Mouse (Mus musculus) forebrain, embryonic 13.5 days (tissue): ENCODE measurements around the gene Zfp114. TPM values are rescaled to one million over a fixed set of nuclear protein-coding genes. Genes with fewer than 3 reads are reported as not detected.

Experiments
- ATAC-seq: fragments of 200-750 bp; cut with Nextera tagmentation; 2 replicates; pipeline ENCODE4 v1.8.0; 2017
- H3K27ac ChIP-seq: fragments of 300-500 bp; sonication (generic); 2 replicates; pipeline ENCODE4 v1.5.1; 2015; ENCODE audit warnings: inconsistent platforms, mild to moderate bottlenecking, moderate library complexity
- H3K27me3 ChIP-seq: fragments of 300-500 bp; sonication (generic); 2 replicates; pipeline ENCODE4 v1.6.1; 2015; ENCODE audit warnings: mild to moderate bottlenecking, inconsistent platforms
- H3K36me3 ChIP-seq: fragments of 300-500 bp; sonication (generic); 2 replicates; pipeline ENCODE4 v1.6.1; 2015; ENCODE audit warnings: mild to moderate bottlenecking, inconsistent platforms; ENCODE audit not compliant: poor library complexity, severe bottlenecking
- H3K4me1 ChIP-seq: fragments of 300-500 bp; sonication (generic); 2 replicates; pipeline ENCODE4 v1.6.1; 2015; ENCODE audit warnings: inconsistent platforms
- H3K4me2 ChIP-seq: fragments of 300-500 bp; sonication (generic); 2 replicates; pipeline ENCODE4 v1.6.1; 2015; ENCODE audit warnings: inconsistent platforms, mild to moderate bottlenecking, moderate library complexity
- H3K4me3 ChIP-seq: fragments of 300-500 bp; sonication (generic); 2 replicates; pipeline ENCODE4 v1.5.1; 2015; ENCODE audit warnings: mild to moderate bottlenecking, inconsistent platforms
- H3K9ac ChIP-seq: fragments of 300-500 bp; sonication (generic); 2 replicates; pipeline ENCODE4 v1.6.1; 2015; ENCODE audit warnings: mild to moderate bottlenecking, inconsistent platforms
- H3K9me3 ChIP-seq: fragments of 300-500 bp; sonication (generic); replicated peaks from 2 replicates; pipeline ENCODE4 v1.6.1; 2016; ENCODE audit warnings: inconsistent platforms
- WGBS: fragments of 180-500 bp; shearing (Covaris S2); methylation state at CpG from one replicate; pipeline ENCODE4 v1.1.7; 2015; 5-methylcytosine and 5-hydroxymethylcytosine counted together
- polyA plus RNA-seq: library from polyadenylated mRNA; unstranded; fragments of >200 nt; fragmentation: Nextera tagmentation; extraction: Ambion mirVana; gene quantifications from 2 replicates; pipeline ENCODE4 v1.2.1, GENCODE M21; 2015

The Zfp114 gene
- 8.4 and 8.8 TPM in 2 replicates for polyA plus RNA-seq

GRCm38 (mm10) chr7:24174618-24175336 is at the start of gene Zfp114:
Gene Zfp114 (plus strand): TSS chr7:24175060.
- Histone ChIP-seq H3K36me3 (no peaks in the 10 kb centered on the region), H3K9ac (peak within 1 kb of the TSS; percentile 63), H3K4me1 (no peaks in the 10 kb centered on the region; the same call in 1 of the 2 replicates), H3K9me3 (no peaks in the 10 kb centered on the region), H3K27me3 (no peaks in the 10 kb centered on the region), H3K27ac (no peak within 1 kb of the TSS), H3K4me3 (peak within 1 kb of the TSS; percentile 59), H3K4me2 (peak within 1 kb of the TSS; percentile 61)
- WGBS = 13% methylated on average over 23 of the region's 23 CpGs
- ATAC-seq = peak; percentile 96

- no peaks in the 10 kb centered on the region for H3K27me3 ChIP-seq
- WGBS = 20% methylated on average over 6 of the region's 6 CpGs
- H3K4me3 ChIP-seq = peak overlapping the region; percentile 74
- peak overlapping the region; percentile 79 for H3K4me2 ChIP-seq
- H3K9me3 ChIP-seq = no peaks in the 10 kb centered on the region
- H3K27ac ChIP-seq = peak overlapping the region; percentile 40; the same call in 1 of the 2 replicates
- peak overlapping the region; percentile 81 for H3K9ac ChIP-seq
- peaks cover 21% of the 10 kb centered on the region for H3K4me1 ChIP-seq
- peak; percentile 66 for ATAC-seq
- H3K36me3 ChIP-seq = peaks cover 29% of the 10 kb centered on the region
These were observed 41.4 kb upstream of the Zfp114 start for GRCm38 (mm10) chr7:24133425-24133995.

GRCm38 (mm10) chr7:24133996-24134828 is 40.6 kb upstream of the Zfp114 start, which contains the start of gene Zfp235:
Gene Zfp235 (plus strand): TSS chr7:24134169.
- Histone ChIP-seq H3K9me3 (no peaks in the 10 kb centered on the region), H3K4me2 (peak within 1 kb of the TSS; percentile 79), H3K27me3 (no peaks in the 10 kb centered on the region), H3K27ac (peak within 1 kb of the TSS; percentile 40; the same call in 1 of the 2 replicates), H3K36me3 (peaks cover 36% of the 10 kb centered on the region), H3K9ac (peak within 1 kb of the TSS; percentile 81), H3K4me1 (peaks cover 21% of the 10 kb centered on the region), H3K4me3 (peak within 1 kb of the TSS; percentile 74)
- peak; percentile 97 for ATAC-seq
- WGBS = 3% methylated on average over 32 of the region's 32 CpGs

- Histone ChIP-seq H3K9me3 (no peaks in the 10 kb centered on the region), H3K9ac (no peak overlapping the region), H3K4me1 (no peaks in the 10 kb centered on the region), H3K27me3 (no peaks in the 10 kb centered on the region), H3K36me3 (peaks cover 53% of the 10 kb centered on the region), H3K4me2 (no peak overlapping the region), H3K27ac (no peak overlapping the region), H3K4me3 (no peak overlapping the region)
- 91% methylated on average over 6 of the region's 6 CpGs for WGBS
- no peak for ATAC-seq
These were observed 32.3 kb upstream of the Zfp114 start for GRCm38 (mm10) chr7:24142566-24142965.

GRCm38 (mm10) chr7:24153272-24153671 is 21.6 kb upstream of the Zfp114 start:
- Histone ChIP-seq H3K36me3 (no peaks in the 10 kb centered on the region), H3K27me3 (no peaks in the 10 kb centered on the region), H3K9ac (no peak overlapping the region), H3K9me3 (0 out of 2 replicates have a peak, but pooled peaks cover under 1% of the 10 kb centered on the region), H3K4me1 (no peaks in the 10 kb centered on the region), H3K4me3 (no peak overlapping the region), H3K4me2 (no peak overlapping the region), H3K27ac (no peak overlapping the region)
- 27% methylated on average over 1 of the region's 1 CpGs for WGBS
- no peak for ATAC-seq

- Histone ChIP-seq H3K4me2 (no peak overlapping the region), H3K36me3 (no peaks in the 10 kb centered on the region), H3K27me3 (no peaks in the 10 kb centered on the region), H3K4me3 (no peak overlapping the region), H3K9ac (no peak overlapping the region), H3K27ac (no peak overlapping the region), H3K4me1 (no peaks in the 10 kb centered on the region; the same call in 1 of the 2 replicates), H3K9me3 (no peaks in the 10 kb centered on the region)
- ATAC-seq = no peak
- WGBS = 64% methylated on average over 4 of the region's 4 CpGs
These were observed 2.7 kb upstream of the Zfp114 start for GRCm38 (mm10) chr7:24172191-24172590.

- ATAC-seq = peak; percentile 31; the same call in 1 of the 2 replicates
- Histone ChIP-seq H3K4me2 (peak overlapping the region; percentile 61), H3K36me3 (no peaks in the 10 kb centered on the region), H3K4me1 (no peaks in the 10 kb centered on the region; the same call in 1 of the 2 replicates), H3K27ac (no peak overlapping the region), H3K9ac (peak overlapping the region; percentile 63), H3K9me3 (no peaks in the 10 kb centered on the region), H3K4me3 (peak overlapping the region; percentile 59), H3K27me3 (no peaks in the 10 kb centered on the region)
- WGBS = 57% methylated on average over 6 of the region's 6 CpGs
These were observed 464 bp downstream of the Zfp114 start for GRCm38 (mm10) chr7:24175337-24175711.

- no peak overlapping the region for H3K4me3 ChIP-seq
- no peaks in the 10 kb centered on the region for H3K4me1 ChIP-seq
These were observed 12.8 kb downstream of the Zfp114 start for GRCm38 (mm10) chr7:24187611-24188010.

GRCm38 (mm10) chr7:24188901-24189570 is 14.2 kb downstream of the Zfp114 start:
- H3K36me3 ChIP-seq = peaks cover 15% of the 10 kb centered on the region
- no peaks in the 10 kb centered on the region for H3K9me3 ChIP-seq
- no peak overlapping the region for H3K4me3 ChIP-seq
- H3K27me3 ChIP-seq = no peaks in the 10 kb centered on the region
- no peak for ATAC-seq
- no peak overlapping the region for H3K4me2 ChIP-seq
- H3K4me1 ChIP-seq = no peaks in the 10 kb centered on the region
- no peak overlapping the region for H3K9ac ChIP-seq
- H3K27ac ChIP-seq = no peak overlapping the region
- WGBS = 60% methylated on average over 4 of the region's 4 CpGs

More at GRCm38 (mm10) chr7:24187611-24188010, 12.8 kb downstream of the Zfp114 start:
- 74% methylated on average over 1 of the region's 1 CpGs for WGBS
- Histone ChIP-seq H3K27me3 (no peaks in the 10 kb centered on the region), H3K4me2 (no peak overlapping the region), H3K9ac (no peak overlapping the region), H3K27ac (no peak overlapping the region), H3K36me3 (peaks cover 5% of the 10 kb centered on the region; the same call in 1 of the 2 replicates), H3K9me3 (no peaks in the 10 kb centered on the region)
- no peak for ATAC-seq

GRCm38 (mm10) chr7:24189571-24189944 is 14.7 kb downstream of the Zfp114 start:
- H3K27me3 ChIP-seq = no peaks in the 10 kb centered on the region
- no peak overlapping the region for H3K9ac ChIP-seq
- ATAC-seq = no peak
- H3K36me3 ChIP-seq = peaks cover 21% of the 10 kb centered on the region
- no peak overlapping the region for H3K4me2 ChIP-seq
- WGBS = 81% methylated on average over 5 of the region's 5 CpGs
- H3K9me3 ChIP-seq = no peaks in the 10 kb centered on the region
- H3K27ac ChIP-seq = no peak overlapping the region
- no peaks in the 10 kb centered on the region for H3K4me1 ChIP-seq
- H3K4me3 ChIP-seq = no peak overlapping the region

GRCm38 (mm10) chr7:24191361-24191760 is 16.5 kb downstream of the Zfp114 start:
- H3K9ac ChIP-seq = no peak overlapping the region
- H3K4me2 ChIP-seq = no peak overlapping the region
- no peak for ATAC-seq
- H3K9me3 ChIP-seq = no peaks in the 10 kb centered on the region
- no peak overlapping the region for H3K4me3 ChIP-seq
- H3K27ac ChIP-seq = no peak overlapping the region
- no peaks in the 10 kb centered on the region for H3K4me1 ChIP-seq
- WGBS = 92% methylated on average over 2 of the region's 2 CpGs
- no peaks in the 10 kb centered on the region for H3K27me3 ChIP-seq
- peaks cover 27% of the 10 kb centered on the region for H3K36me3 ChIP-seq
